Mouse (Mus musculus): ENCODE results near the gene Ptges2.
"Not testable (repeated sequence)": the region's sequence is repeated elsewhere in the genome, so short reads cannot be mapped to it uniquely, and the experiment has no call there.

Ptges2 gene

GRCm38 (mm10) chr2:32395484-32395945 is at the start of gene Ptges2:
Gene Ptges2 (plus strand): TSS chr2:32395896.
- peak; percentile 93 for DNase-seq

GRCm38 (mm10) chr2:32347019-32347418 is 48.7 kb upstream of the Ptges2 start:
- no peak for DNase-seq

DNA sequence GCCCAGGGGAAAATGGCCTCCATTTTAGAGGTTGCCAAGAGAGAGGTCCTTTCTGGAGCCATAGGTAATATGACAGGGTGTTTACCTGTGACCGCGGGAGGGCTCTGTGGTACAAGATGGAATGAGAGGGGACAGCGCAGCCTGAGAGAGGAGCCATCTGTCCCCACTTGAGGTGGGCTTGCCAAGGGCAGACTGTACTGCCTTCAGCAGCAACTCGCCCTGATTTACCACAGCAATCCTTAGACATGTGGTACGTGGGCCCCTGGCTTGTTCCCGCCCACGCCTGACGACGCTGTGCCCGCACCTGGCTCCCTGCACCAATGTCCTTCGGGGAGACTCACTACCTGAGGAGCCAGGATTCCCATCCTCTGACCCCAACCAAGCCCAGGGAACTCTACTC is 47.4 kb upstream of the Ptges2 start:
- peak; percentile 70 for DNase-seq

GRCm38 (mm10) chr2:32349625-32350255 is 46.0 kb upstream of the Ptges2 start:
- peak; percentile 63 for DNase-seq

DNA sequence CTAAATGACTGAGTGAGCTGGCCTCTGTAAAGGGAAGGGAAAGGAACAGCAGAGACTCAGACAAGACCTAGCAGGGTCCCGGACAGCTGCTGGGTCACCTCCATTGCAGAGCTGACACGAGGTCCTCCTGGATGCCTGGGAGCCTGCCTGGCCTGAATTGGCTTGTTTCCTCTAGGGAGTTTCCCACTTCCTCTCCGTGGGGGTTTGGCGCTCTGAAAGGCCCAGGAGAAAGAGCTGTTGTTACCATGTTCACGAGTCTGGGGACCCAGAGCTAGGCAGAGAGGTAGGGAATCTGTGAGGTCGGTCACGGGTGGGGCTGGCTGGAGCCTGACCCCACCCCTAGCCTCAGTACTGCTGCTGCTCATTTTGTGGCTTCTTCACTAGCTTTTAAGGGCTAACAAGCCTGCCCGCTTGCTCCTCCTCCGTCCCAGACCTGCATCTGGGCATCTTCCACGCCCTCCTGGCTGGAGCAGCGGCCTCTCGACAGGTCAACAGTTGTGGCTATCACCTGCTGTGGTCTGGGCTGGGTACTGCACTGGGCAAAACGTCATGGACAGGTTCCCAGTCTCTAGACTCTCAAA is 45.1 kb upstream of the Ptges2 start:
- no peak for DNase-seq

GRCm38 (mm10) chr2:32351471-32351961 is 44.2 kb upstream of the Ptges2 start:
- DNase-seq: peak; percentile 60

GRCm38 (mm10) chr2:32352151-32353006 is 43.3 kb upstream of the Ptges2 start, which contains the start of gene Ciz1:
Gene Ciz1 (plus strand): TSS chr2:32352327.
- DNase-seq: peak; percentile 76

- DNase-seq: peak; percentile 96
Measured at GRCm38 (mm10) chr2:32353007-32353542, 42.6 kb upstream of the Ptges2 start, which contains the start of gene Dnm1. Gene Dnm1 (minus strand): TSS chr2:32353338.

GRCm38 (mm10) chr2:32353836-32354235 is 41.9 kb upstream of the Ptges2 start:
- DNase-seq: no peak

GRCm38 (mm10) chr2:32354336-32354895 is 41.3 kb upstream of the Ptges2 start:
- DNase-seq: no peak

- no peak for DNase-seq
Measured at GRCm38 (mm10) chr2:32356216-32356615, 39.5 kb upstream of the Ptges2 start.

- DNase-seq: no peak
Measured at GRCm38 (mm10) chr2:32357710-32358109, 38.0 kb upstream of the Ptges2 start.

DNA sequence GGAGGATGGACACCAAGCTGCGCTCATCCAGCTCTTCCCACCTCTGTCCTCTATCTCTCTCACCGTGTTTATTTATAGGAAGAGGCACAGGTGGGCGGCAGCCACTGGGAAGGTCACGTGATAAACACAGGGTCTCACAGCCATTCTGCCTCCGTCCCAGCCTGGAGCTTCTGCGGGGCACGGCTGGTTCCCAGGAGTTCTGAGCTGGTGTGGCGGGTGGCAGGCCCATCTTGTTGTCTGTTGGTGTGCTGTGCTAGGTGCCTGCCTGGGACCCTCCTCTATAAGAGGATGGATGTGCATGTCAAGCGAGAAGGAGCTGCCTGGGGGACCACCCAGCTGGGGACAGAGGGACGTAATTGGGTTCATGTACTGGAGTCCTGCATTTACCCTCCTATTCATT is 37.3 kb upstream of the Ptges2 start:
- no peak for DNase-seq

DNA sequence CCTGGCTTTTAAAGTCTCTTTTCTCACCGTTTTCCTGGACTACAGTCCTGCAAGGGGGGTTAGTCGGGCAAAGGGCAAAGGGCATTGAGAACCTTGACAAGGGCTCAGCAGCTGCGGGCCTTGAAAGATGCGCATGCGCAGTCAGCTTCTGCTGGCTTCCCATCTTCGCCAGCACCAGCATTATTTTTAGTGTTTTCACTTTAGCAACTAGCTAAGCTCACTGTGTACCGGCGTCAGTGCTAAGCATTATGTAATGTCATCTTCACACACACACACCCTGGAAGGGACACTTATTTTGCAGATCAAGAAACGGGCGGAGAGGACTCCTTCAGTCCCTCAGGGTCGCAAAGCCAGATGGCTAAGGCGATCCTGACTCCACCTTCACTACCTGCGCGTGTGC is 35.0 kb upstream of the Ptges2 start:
- peak; percentile 83 for DNase-seq

- peak; percentile 78 for DNase-seq
Measured at GRCm38 (mm10) chr2:32361437-32361836, 34.3 kb upstream of the Ptges2 start.

GRCm38 (mm10) chr2:32362274-32362673 is 33.4 kb upstream of the Ptges2 start:
- not testable (repeated sequence) for DNase-seq

GRCm38 (mm10) chr2:32362817-32363340 is 32.8 kb upstream of the Ptges2 start:
- peak; percentile 92 for DNase-seq

DNA sequence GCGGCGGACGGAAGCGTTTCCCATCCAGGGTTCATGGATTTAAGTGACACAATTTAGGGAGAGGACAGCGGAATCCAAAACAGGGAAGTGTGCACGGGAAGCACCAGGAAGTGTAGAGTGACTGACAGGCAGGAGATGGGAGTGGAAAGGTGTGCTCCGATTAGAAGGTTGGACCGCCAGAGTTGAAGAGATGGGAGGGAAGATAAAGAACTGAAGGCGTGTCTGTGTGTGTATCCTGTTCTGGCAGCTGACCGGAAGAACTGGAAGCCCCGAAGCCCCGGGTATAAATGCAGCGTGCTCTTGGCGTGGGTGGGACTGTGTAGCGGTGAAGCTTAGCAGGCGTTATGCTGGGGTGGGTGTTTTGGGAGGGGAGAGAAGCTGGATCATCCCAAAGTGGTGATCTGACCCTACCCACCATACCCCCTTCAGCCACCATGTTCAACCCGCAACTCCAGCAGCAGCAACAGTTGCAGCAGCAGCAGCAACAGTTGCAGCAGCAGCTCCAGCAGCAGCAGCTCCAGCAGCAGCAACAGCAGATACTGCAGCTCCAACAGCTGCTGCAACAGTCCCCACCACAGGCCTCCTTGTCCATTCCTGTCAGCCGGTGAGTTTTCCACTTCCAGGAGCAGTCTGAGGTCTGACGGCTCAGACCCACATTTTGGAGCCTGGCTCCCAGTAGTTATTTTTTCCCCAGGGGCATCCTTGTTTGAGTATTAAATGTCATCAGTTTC is 32.2 kb upstream of the Ptges2 start:
- DNase-seq: no peak

- no peak for DNase-seq
Measured at GRCm38 (mm10) chr2:32364121-32364520, 31.6 kb upstream of the Ptges2 start.

GRCm38 (mm10) chr2:32367315-32367714 is 28.4 kb upstream of the Ptges2 start:
- no peak for DNase-seq

DNA sequence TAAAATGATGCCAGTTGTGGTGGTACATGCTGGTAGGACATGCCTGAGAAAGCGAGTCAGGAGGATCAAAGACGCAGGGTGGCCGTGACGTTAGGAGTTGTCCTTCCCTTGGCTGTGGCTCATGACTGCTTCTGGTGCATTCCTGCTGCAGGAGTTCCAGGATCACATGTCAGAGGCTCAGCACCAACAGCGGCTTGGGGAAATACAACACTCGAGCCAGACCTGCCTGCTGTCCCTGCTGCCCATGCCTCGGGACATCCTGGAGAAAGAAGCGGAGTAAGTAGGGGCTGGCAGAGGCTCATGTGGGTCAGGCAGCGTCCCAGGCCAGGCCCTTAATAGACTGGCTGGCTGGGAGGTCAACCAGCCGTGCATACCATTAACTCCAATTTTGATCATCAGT is 21.5 kb upstream of the Ptges2 start:
- DNase-seq: no peak

Measured in right cerebral cortex, postnatal 25 days (tissue).